Mouse (Mus musculus) stomach, embryonic 16.5 days (tissue): ENCODE results near the gene Zfp341. TPM values are rescaled to one million over a fixed set of nuclear protein-coding genes. Genes with fewer than 3 reads are reported as not detected.
A peak's percentile ranks its signal among the peaks of the same experiment; 100 is the strongest.

Experiments
- ATAC-seq: fragments of 200-750 bp; cut with Nextera tagmentation; 2 replicates; pipeline ENCODE4 v1.8.0; 2017; ENCODE audit warnings: moderate number of reproducible peaks, moderate TSS enrichment; ENCODE audit not compliant: insufficient read depth, low FRiP score
- H3K27ac ChIP-seq: fragments of 300-500 bp; sonication (generic); 2 replicates; pipeline ENCODE4 v1.5.1; 2014; ENCODE audit warnings: low read length
- H3K27me3 ChIP-seq: fragments of 300-500 bp; sonication (generic); 2 replicates; pipeline ENCODE4 v1.6.1; 2014; ENCODE audit warnings: low read length, control low read depth, mixed read lengths; ENCODE audit not compliant: control insufficient read depth, insufficient read depth
- H3K36me3 ChIP-seq: fragments of 300-500 bp; sonication (generic); 2 replicates; pipeline ENCODE4 v1.6.1; 2014; ENCODE audit warnings: low read length; ENCODE audit not compliant: control insufficient read depth, insufficient read depth
- H3K4me1 ChIP-seq: fragments of 300-500 bp; sonication (generic); 2 replicates; pipeline ENCODE4 v1.6.1; 2014; ENCODE audit warnings: low read length, control low read depth, mixed read lengths; ENCODE audit not compliant: control insufficient read depth, insufficient read depth
- H3K4me2 ChIP-seq: fragments of 300-500 bp; sonication (generic); 2 replicates; pipeline ENCODE4 v1.6.1; 2014; ENCODE audit warnings: low read depth, low read length, mixed read lengths
- H3K4me3 ChIP-seq: fragments of 300-500 bp; sonication (generic); replicated peaks from 2 replicates; pipeline ENCODE4 v1.5.1; 2014; ENCODE audit warnings: mild to moderate bottlenecking, low read length
- H3K9ac ChIP-seq: fragments of 300-500 bp; sonication (generic); 2 replicates; pipeline ENCODE4 v1.6.1; 2014; ENCODE audit warnings: low read length
- H3K9me3 ChIP-seq: fragments of 300-500 bp; sonication (generic); replicated peaks from 2 replicates; pipeline ENCODE4 v1.6.1; 2016; ENCODE audit warnings: low read length, control low read depth; ENCODE audit not compliant: control insufficient read depth
- WGBS: fragments of 180-500 bp; shearing (Covaris S2); extraction: QIAGEN DNeasy Blood & Tissue Kit; methylation state at CpG from one replicate; pipeline ENCODE4 v1.1.7; 2014; 5-methylcytosine and 5-hydroxymethylcytosine counted together
- polyA plus RNA-seq: library from polyadenylated mRNA; unstranded; fragments of >200 nt; fragmentation: Nextera tagmentation; extraction: Ambion mirVana; gene quantifications from 2 replicates; pipeline ENCODE4 v1.2.1, GENCODE M21; 2015

Zfp341 gene
- polyA plus RNA-seq, 1 experiment from 2014 or later = 0.59 TPM

DNA sequence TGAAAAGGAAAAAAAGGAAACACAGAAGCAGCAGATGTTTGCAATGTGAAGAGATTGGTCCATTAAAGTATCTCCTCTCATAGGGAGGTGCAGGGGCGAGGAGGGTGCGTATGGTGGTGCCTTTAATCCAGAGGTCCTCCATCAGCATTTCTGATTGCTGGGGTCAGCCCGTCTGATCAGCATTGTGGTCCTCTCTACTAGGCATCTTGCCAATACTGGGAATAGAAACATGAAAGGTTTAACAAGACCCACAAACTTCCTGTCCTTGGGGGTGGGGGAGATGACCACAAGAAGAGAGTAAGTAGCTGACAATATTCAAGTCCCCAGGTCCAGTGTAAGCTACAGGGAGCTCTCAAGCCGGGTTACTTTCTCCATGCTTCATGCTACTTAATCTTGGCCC lies 42.4 kb upstream of the Zfp341 start:
- peak overlapping the region; percentile 83; the same call in 1 of the 2 replicates for H3K27ac ChIP-seq
- H3K9me3 ChIP-seq = no peaks in the 10 kb centered on the region
- no peaks in the 10 kb centered on the region for H3K27me3 ChIP-seq
- H3K4me3 ChIP-seq = no peak overlapping the region
- no peak overlapping the region for H3K9ac ChIP-seq
- H3K36me3 ChIP-seq = no peaks in the 10 kb centered on the region
- peaks cover 42% of the 10 kb centered on the region for H3K4me1 ChIP-seq
- ATAC-seq = no peak
- H3K4me2 ChIP-seq = peak overlapping the region; percentile 76
- 57% methylated on average over 4 of the region's 4 CpGs for WGBS

DNA sequence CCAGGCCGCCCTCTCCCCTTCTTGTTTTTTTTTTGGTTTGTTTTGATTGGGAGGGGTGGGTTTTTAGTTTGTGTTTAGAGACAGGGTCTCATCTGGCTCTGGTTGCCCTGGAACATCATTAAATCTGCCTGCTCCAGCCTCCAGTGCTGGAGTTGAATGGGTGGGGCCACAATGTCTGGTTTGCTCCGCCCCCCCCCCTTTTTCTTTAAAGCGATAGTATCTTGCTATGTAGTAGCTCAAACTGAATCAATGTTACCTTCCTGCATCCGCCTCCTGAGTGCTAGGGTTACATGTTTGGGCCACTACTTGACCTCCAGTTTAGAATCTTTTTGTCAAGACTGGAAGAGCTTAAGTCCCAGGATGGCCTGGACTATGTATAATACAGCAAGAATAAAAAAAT lies 41.8 kb upstream of the Zfp341 start:
- Histone ChIP-seq H3K27ac (no peak overlapping the region), H3K4me1 (peaks cover 38% of the 10 kb centered on the region), H3K9me3 (no peaks in the 10 kb centered on the region), H3K9ac (no peak overlapping the region), H3K4me2 (no peak overlapping the region), H3K36me3 (no peaks in the 10 kb centered on the region), H3K4me3 (no peak overlapping the region), H3K27me3 (no peaks in the 10 kb centered on the region)
- WGBS = 82% methylated on average over 4 of the region's 4 CpGs
- ATAC-seq = no peak

DNA sequence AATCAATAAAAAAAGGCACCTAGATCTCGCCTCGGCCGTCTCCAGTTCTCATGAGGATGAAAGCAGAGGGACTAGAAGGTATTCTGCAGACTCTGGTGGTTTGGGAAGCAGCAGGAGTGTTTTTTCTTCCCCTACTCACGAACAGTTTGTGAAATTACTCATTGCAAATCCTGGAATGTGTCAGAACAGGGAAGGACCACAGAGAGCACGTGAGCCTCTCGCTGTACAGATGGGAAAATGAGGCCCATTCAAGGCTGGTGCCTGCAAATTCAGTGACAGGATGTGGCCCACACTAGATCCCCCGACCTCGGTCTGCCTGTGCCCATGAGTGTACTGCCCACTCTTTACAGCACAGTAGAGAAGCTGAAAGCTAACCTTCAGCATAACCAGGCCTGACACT lies 41.1 kb upstream of the Zfp341 start:
- H3K36me3 ChIP-seq = no peaks in the 10 kb centered on the region
- peak overlapping the region; percentile 29; the same call in 1 of the 2 replicates for H3K27ac ChIP-seq
- WGBS = 49% methylated on average over 8 of the region's 8 CpGs
- H3K4me1 ChIP-seq = peaks cover 31% of the 10 kb centered on the region
- ATAC-seq = no peak
- no peaks in the 10 kb centered on the region for H3K27me3 ChIP-seq
- no peak overlapping the region for H3K9ac ChIP-seq
- no peaks in the 10 kb centered on the region for H3K9me3 ChIP-seq
- H3K4me3 ChIP-seq = no peak overlapping the region
- no peak overlapping the region for H3K4me2 ChIP-seq

GRCm38 (mm10) chr2:154572996-154573395 lies 40.1 kb upstream of the Zfp341 start:
- Histone ChIP-seq H3K4me2 (no peak overlapping the region), H3K36me3 (no peaks in the 10 kb centered on the region), H3K9me3 (no peaks in the 10 kb centered on the region), H3K4me1 (peaks cover 22% of the 10 kb centered on the region), H3K27me3 (no peaks in the 10 kb centered on the region), H3K27ac (no peak overlapping the region), H3K9ac (no peak overlapping the region), H3K4me3 (no peak overlapping the region)
- WGBS = 68% methylated on average over 3 of the region's 3 CpGs
- no peak for ATAC-seq

GRCm38 (mm10) chr2:154574271-154574670 lies 38.8 kb upstream of the Zfp341 start:
- no peak for ATAC-seq
- Histone ChIP-seq H3K4me3 (no peak overlapping the region), H3K9ac (no peak overlapping the region), H3K4me1 (peaks cover 13% of the 10 kb centered on the region; the same call in 1 of the 2 replicates), H3K27ac (no peak overlapping the region), H3K9me3 (no peaks in the 10 kb centered on the region), H3K4me2 (no peak overlapping the region), H3K36me3 (no peaks in the 10 kb centered on the region), H3K27me3 (no peaks in the 10 kb centered on the region)
- WGBS = 73% methylated on average over 7 of the region's 7 CpGs

DNA sequence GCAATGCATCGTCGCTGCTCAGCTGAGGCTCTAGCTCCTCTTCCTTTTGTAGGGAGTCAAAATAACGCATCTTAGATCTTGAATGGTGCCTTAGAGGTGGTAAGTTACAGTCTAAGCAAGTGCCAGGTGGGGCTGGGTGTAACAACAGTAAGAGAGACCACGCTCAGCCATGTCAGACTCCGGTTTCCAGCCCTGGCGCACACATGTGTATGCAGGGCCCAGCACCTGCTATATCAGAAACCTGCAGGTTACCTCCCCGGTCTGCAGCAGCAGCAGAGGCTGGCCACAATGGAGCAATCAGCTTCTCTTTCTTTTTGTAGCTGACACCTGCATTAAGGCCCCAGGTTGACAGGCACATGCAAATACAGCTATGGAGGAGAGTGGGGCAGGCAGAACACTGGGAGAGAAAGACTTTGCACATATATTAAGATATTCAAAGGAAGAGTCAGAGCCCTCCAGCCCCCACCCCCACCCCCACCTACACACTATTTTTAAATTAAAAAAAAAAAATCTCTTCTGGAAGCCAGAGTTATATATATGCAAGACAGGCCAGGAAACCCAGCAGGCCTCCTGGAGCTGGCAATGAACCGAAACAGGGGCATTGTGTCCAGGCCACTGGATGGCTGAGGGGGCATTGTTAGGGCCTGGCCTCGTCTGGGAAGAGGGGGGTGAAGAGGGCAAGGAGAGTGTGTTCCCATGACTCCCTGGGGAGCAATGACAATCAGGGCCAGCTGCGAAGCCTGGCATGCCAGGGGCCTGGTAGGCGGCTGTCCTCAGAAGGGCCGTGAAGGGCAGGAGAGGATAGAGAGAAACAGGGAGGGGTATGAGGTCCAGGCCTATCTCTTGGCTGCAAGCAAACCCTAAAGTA lies 36.0 kb upstream of the Zfp341 start:
- no peak overlapping the region for H3K4me2 ChIP-seq
- no peak for ATAC-seq
- WGBS = 56% methylated on average over 12 of the region's 12 CpGs

GRCm38 (mm10) chr2:154577744-154578067 lies 35.4 kb upstream of the Zfp341 start:
- no peak for ATAC-seq
- 92% methylated on average over 6 of the region's 6 CpGs for WGBS

More for the DNA sequence above, 36.0 kb upstream of the Zfp341 start:
- H3K9me3 ChIP-seq = no peaks in the 10 kb centered on the region
- no peak overlapping the region for H3K9ac ChIP-seq
- H3K27ac ChIP-seq = no peak overlapping the region
- no peak overlapping the region for H3K4me3 ChIP-seq
- H3K36me3 ChIP-seq = no peaks in the 10 kb centered on the region
- no peaks in the 10 kb centered on the region for H3K27me3 ChIP-seq
- H3K4me1 ChIP-seq = 0 out of 2 replicates have a peak, but pooled peaks cover 4% of the 10 kb centered on the region

DNA sequence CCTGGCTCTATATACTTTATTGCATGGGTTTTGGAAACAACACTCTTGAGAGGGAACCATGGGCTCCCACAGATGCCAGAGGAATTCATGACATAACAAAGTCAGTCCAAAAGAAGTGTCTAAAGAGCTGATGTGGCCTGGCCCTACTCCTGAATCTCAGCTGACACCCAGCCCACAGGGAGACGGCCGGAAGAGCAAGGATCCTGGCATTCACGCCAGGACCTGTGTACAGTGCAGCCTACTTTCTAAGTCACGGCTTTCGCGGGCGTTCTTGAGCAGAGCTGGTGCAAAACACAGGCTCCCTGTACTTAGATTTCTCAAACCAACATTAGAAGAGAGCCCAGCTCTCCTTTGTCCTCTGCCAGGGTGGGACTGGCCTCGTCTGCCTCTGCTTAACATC lies 32.5 kb upstream of the Zfp341 start:
- H3K9ac ChIP-seq = no peak overlapping the region
- H3K4me1 ChIP-seq = 0 out of 2 replicates have a peak, but pooled peaks cover 7% of the 10 kb centered on the region
- 61% methylated on average over 8 of the region's 8 CpGs for WGBS
- ATAC-seq = no peak
- H3K9me3 ChIP-seq = no peaks in the 10 kb centered on the region
- H3K36me3 ChIP-seq = no peaks in the 10 kb centered on the region
- H3K27ac ChIP-seq = no peak overlapping the region
- H3K27me3 ChIP-seq = no peaks in the 10 kb centered on the region
- no peak overlapping the region for H3K4me2 ChIP-seq
- H3K4me3 ChIP-seq = no peak overlapping the region

More at GRCm38 (mm10) chr2:154577744-154578067, 35.4 kb upstream of the Zfp341 start:
- Histone ChIP-seq H3K27ac (no peak overlapping the region), H3K27me3 (no peaks in the 10 kb centered on the region), H3K9me3 (no peaks in the 10 kb centered on the region), H3K4me1 (no peaks in the 10 kb centered on the region), H3K4me3 (no peak overlapping the region), H3K36me3 (no peaks in the 10 kb centered on the region), H3K9ac (no peak overlapping the region), H3K4me2 (no peak overlapping the region)

GRCm38 (mm10) chr2:154581421-154581820 lies 31.7 kb upstream of the Zfp341 start:
- peaks cover 1% of the 10 kb centered on the region; the same call in 1 of the 2 replicates for H3K9me3 ChIP-seq
- H3K27ac ChIP-seq = no peak overlapping the region
- H3K36me3 ChIP-seq = peaks cover 2% of the 10 kb centered on the region; the same call in 1 of the 2 replicates
- no peak for ATAC-seq
- WGBS = 96% methylated on average over 1 of the region's 1 CpGs
- H3K4me2 ChIP-seq = no peak overlapping the region
- H3K4me3 ChIP-seq = no peak overlapping the region
- no peak overlapping the region for H3K9ac ChIP-seq
- H3K27me3 ChIP-seq = no peaks in the 10 kb centered on the region
- H3K4me1 ChIP-seq = 0 out of 2 replicates have a peak, but pooled peaks cover 7% of the 10 kb centered on the region
